Mouse (Mus musculus): ENCODE data around the gene Als2cr12. TPM values are rescaled to one million over a fixed set of nuclear protein-coding genes. Genes with fewer than 3 reads are reported as not detected.

Gene Als2cr12
- polyA plus RNA-seq, 1 experiment from 2014 or later = not detected

DNA sequence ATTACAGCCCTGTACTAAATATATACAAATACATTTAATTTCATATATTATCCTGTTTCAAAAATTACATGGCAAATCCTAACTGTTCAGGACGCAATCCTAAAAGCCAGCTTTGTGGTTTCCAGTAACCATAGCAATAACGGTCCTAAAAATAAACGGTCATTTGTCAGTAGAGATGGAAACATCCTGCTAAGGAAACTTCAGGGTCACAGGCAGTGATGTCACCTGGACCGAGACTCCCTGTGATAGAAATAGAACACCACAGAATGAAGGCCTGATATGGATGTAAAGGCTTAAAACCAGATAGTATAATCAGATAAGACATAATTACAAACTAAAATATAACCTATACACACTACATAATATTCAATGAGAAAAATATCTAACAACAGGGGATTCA is 92.1 kb downstream of the Als2cr12 start:
- Histone ChIP-seq H3K36me3 (no peaks in the 10 kb centered on the region), H3K4me2 (no peak overlapping the region), H3K9me3 (replicated peaks) (no peaks in the 10 kb centered on the region), H3K9ac (no peak overlapping the region), H3K27me3 (no peaks in the 10 kb centered on the region), H3K4me1 (replicated peaks) (no peaks in the 10 kb centered on the region), H3K4me3 (no peak overlapping the region), H3K27ac (no peak overlapping the region)
- WGBS = 37% methylated on average over 4 of the region's 4 CpGs
- no peak for ATAC-seq (replicated peaks; ENCODE audit: insufficient number of reproducible peaks, insufficient read depth, low FRiP score, low read depth)

DNA sequence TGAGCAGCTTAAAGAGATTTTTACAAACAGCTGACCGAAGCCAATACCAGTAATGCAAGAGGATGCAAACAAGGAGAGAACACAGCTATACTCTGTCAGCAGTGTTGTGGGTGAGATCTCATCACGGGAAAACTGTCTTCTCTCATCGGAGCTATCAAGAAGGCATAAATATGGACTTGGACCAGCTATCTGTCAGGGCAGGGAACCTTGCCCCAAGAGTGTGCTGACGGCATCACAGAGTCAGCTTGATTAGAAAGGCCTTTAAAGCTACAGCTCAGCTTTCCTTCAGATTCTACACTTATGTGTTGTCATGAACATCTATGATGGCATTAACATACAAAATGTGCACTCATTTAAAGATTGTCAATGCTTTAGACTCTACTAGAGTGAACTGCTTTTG is 93.1 kb downstream of the Als2cr12 start:
- H3K4me2 ChIP-seq = no peak overlapping the region

More for the DNA sequence above, 93.1 kb downstream of the Als2cr12 start:
- 55% methylated on average over 4 of the region's 4 CpGs for WGBS
- Histone ChIP-seq H3K4me3 (no peak overlapping the region), H3K9me3 (replicated peaks) (no peaks in the 10 kb centered on the region), H3K9ac (no peak overlapping the region), H3K27me3 (no peaks in the 10 kb centered on the region), H3K36me3 (no peaks in the 10 kb centered on the region), H3K27ac (no peak overlapping the region), H3K4me1 (replicated peaks) (no peaks in the 10 kb centered on the region)
- no peak for ATAC-seq (replicated peaks; ENCODE audit: insufficient number of reproducible peaks, insufficient read depth, low FRiP score, low read depth)

Other genes starting within 250 kb of the Als2cr12 start
- gene Orc2, start 190.9 kb downstream of the Als2cr12 start, polyA plus RNA-seq (2015; fragmentation: Nextera tagmentation; extraction: Ambion mirVana) = 14.3 and 16.6 TPM in 2 replicates
- gene Fam126b, start 109.7 kb downstream of the Als2cr12 start, polyA plus RNA-seq (2015; fragmentation: Nextera tagmentation; extraction: Ambion mirVana) = 3.9 and 4.6 TPM in 2 replicates
- 181 and 255 TPM in 2 replicates for gene Ndufb3, start 109.6 kb downstream of the Als2cr12 start, polyA plus RNA-seq (2015; fragmentation: Nextera tagmentation; extraction: Ambion mirVana)
- 37.0 and 37.7 TPM in 2 replicates for gene Cflar, start 15.5 kb upstream of the Als2cr12 start, polyA plus RNA-seq (2015; fragmentation: Nextera tagmentation; extraction: Ambion mirVana)
- gene Casp8, start 99.4 kb upstream of the Als2cr12 start, polyA plus RNA-seq (2015; fragmentation: Nextera tagmentation; extraction: Ambion mirVana) = 18.7 and 23.9 TPM in 2 replicates

Measured in heart, embryonic 15.5 days (tissue).